Mouse (Mus musculus) liver, postnatal 0 days (tissue): Measurements from ENCODE around the gene Ppp4r3b. TPM values are rescaled to one million over a fixed set of nuclear protein-coding genes. Genes with fewer than 3 reads are reported as not detected.

ENCODE experiments used
- ATAC-seq: fragments of 200-750 bp; cut with Nextera tagmentation; 2 replicates; pipeline ENCODE4 v1.8.0; 2017; ENCODE audit warnings: mild to moderate bottlenecking, moderate library complexity
- DNase-seq: peaks from one replicate; pipeline ENCODE4 v3.0.0-alpha.2; 2016
- H3K27ac ChIP-seq: fragments of 300-500 bp; sonication (generic); 2 replicates; pipeline ENCODE4 v1.5.1; 2014; ENCODE audit warnings: antibody characterized with exemption, moderate library complexity, mild to moderate bottlenecking, low read depth
- H3K27me3 ChIP-seq: fragments of 300-500 bp; sonication (generic); 2 replicates; pipeline ENCODE4 v1.6.1; 2014; ENCODE audit warnings: low read length, control low read depth, mixed read lengths; ENCODE audit not compliant: insufficient read depth
- H3K36me3 ChIP-seq: fragments of 300-500 bp; sonication (generic); replicated peaks from 2 replicates; pipeline ENCODE4 v1.6.1; 2014; ENCODE audit warnings: mild to moderate bottlenecking, control low read depth, low read length, moderate library complexity, mixed read lengths; ENCODE audit not compliant: insufficient read depth
- H3K4me1 ChIP-seq: fragments of 300-500 bp; sonication (generic); 2 replicates; pipeline ENCODE4 v1.6.1; 2014; ENCODE audit warnings: antibody characterized with exemption, mild to moderate bottlenecking, control low read depth; ENCODE audit not compliant: insufficient read depth
- H3K4me2 ChIP-seq: fragments of 300-500 bp; sonication (generic); 2 replicates; pipeline ENCODE4 v1.6.1; 2014; ENCODE audit warnings: low read depth, mild to moderate bottlenecking, low read length, moderate library complexity, mixed read lengths
- H3K4me3 ChIP-seq: fragments of 300-500 bp; sonication (generic); 2 replicates; pipeline ENCODE4 v1.5.1; 2014; ENCODE audit warnings: low read depth, low read length
- H3K9ac ChIP-seq: fragments of 300-500 bp; sonication (generic); replicated peaks from 2 replicates; pipeline ENCODE4 v1.6.1; 2014; ENCODE audit warnings: mild to moderate bottlenecking, moderate library complexity
- H3K9me3 ChIP-seq: fragments of 300-500 bp; sonication (generic); 2 replicates; pipeline ENCODE4 v1.6.1; 2016; ENCODE audit warnings: mild to moderate bottlenecking, control low read depth, low read length, mixed read lengths
- CTCF ChIP-seq: sonication (generic); IDR thresholded peaks from 2 replicates; pipeline ENCODE4 v1.5.1; 2016; ENCODE audit warnings: antibody characterized with exemption, low read depth
- EP300 ChIP-seq: IDR thresholded peaks from 2 replicates; pipeline ENCODE4 v1.6.1; 2016; ENCODE audit warnings: antibody characterized with exemption, low read depth, mild to moderate bottlenecking
- WGBS: fragments of 180-500 bp; shearing (Covaris S2); extraction: QIAGEN DNeasy Blood & Tissue Kit; methylation state at CpG from one replicate; pipeline ENCODE4 v1.1.7; 2014; ENCODE audit not compliant: insufficient replicate concordance; 5-methylcytosine and 5-hydroxymethylcytosine counted together
- polyA plus RNA-seq: library from polyadenylated mRNA; unstranded; fragments of >200 nt; fragmentation: Nextera tagmentation; extraction: Ambion mirVana; gene quantifications from 2 replicates; pipeline ENCODE4 v1.2.1, GENCODE M21; 2015

Gene Ppp4r3b
- polyA plus RNA-seq, 1 experiment from 2014 or later = 30.9 TPM

GRCm38 (mm10) chr11:29188981-29189380, 16.3 kb downstream of the Ppp4r3b start:
- no peak overlapping the region for H3K27ac ChIP-seq
- no peak overlapping the region for H3K9ac ChIP-seq
- TF ChIP-seq EP300 (no peak), CTCF (no peak)
- H3K9me3 ChIP-seq = no peaks in the 10 kb centered on the region
- WGBS = 67% methylated on average over 2 of the region's 2 CpGs
- H3K4me1 ChIP-seq = peaks cover 2% of the 10 kb centered on the region; the same call in 1 of the 2 replicates
- peaks cover 38% of the 10 kb centered on the region for H3K36me3 ChIP-seq
- no peak overlapping the region for H3K4me2 ChIP-seq
- no peak for DNase-seq
- H3K27me3 ChIP-seq = no peaks in the 10 kb centered on the region
- ATAC-seq = no peak
- no peak overlapping the region for H3K4me3 ChIP-seq

GRCm38 (mm10) chr11:29203653-29204052, 31.0 kb downstream of the Ppp4r3b start:
- 82% methylated on average over 5 of the region's 5 CpGs for WGBS
- no peak overlapping the region for H3K4me3 ChIP-seq

GRCm38 (mm10) chr11:29209774-29210173, 37.1 kb downstream of the Ppp4r3b start:
- Histone ChIP-seq H3K27me3 (no peaks in the 10 kb centered on the region), H3K36me3 (peaks cover 50% of the 10 kb centered on the region), H3K4me1 (no peaks in the 10 kb centered on the region), H3K4me3 (no peak overlapping the region), H3K9me3 (no peaks in the 10 kb centered on the region), H3K9ac (no peak overlapping the region), H3K27ac (no peak overlapping the region), H3K4me2 (no peak overlapping the region)
- TF ChIP-seq CTCF (no peak), EP300 (no peak)
- DNase-seq (no peak), ATAC-seq (no peak)
- 82% methylated on average over 2 of the region's 2 CpGs for WGBS

More at GRCm38 (mm10) chr11:29203653-29204052, 31.0 kb downstream of the Ppp4r3b start:
- no peak overlapping the region for H3K4me2 ChIP-seq
- no peak overlapping the region for H3K27ac ChIP-seq
- no peaks in the 10 kb centered on the region for H3K4me1 ChIP-seq
- peaks cover 46% of the 10 kb centered on the region for H3K36me3 ChIP-seq
- H3K27me3 ChIP-seq = no peaks in the 10 kb centered on the region
- H3K9ac ChIP-seq = no peak overlapping the region
- no peak for TF ChIP-seq EP300
- TF ChIP-seq CTCF = peak; percentile 27
- ATAC-seq (no peak), DNase-seq (no peak)
- no peaks in the 10 kb centered on the region for H3K9me3 ChIP-seq

GRCm38 (mm10) chr11:29216196-29216595, 43.5 kb downstream of the Ppp4r3b start:
- TF ChIP-seq CTCF (no peak), EP300 (no peak)
- DNase-seq (no peak), ATAC-seq (no peak)

GRCm38 (mm10) chr11:29219055-29219454, 46.4 kb downstream of the Ppp4r3b start:
- Histone ChIP-seq H3K4me2 (no peak overlapping the region), H3K4me3 (no peak overlapping the region), H3K4me1 (no peaks in the 10 kb centered on the region), H3K9me3 (no peaks in the 10 kb centered on the region), H3K9ac (no peak overlapping the region), H3K27me3 (no peaks in the 10 kb centered on the region), H3K36me3 (peaks cover 66% of the 10 kb centered on the region), H3K27ac (no peak overlapping the region)
- no peak for ATAC-seq
- TF ChIP-seq CTCF (no peak), EP300 (no peak)
- DNase-seq = no peak

More at GRCm38 (mm10) chr11:29216196-29216595, 43.5 kb downstream of the Ppp4r3b start:
- Histone ChIP-seq H3K27me3 (no peaks in the 10 kb centered on the region), H3K9me3 (no peaks in the 10 kb centered on the region), H3K27ac (no peak overlapping the region), H3K4me2 (no peak overlapping the region), H3K4me3 (no peak overlapping the region), H3K9ac (no peak overlapping the region), H3K4me1 (no peaks in the 10 kb centered on the region), H3K36me3 (peaks cover 65% of the 10 kb centered on the region)
- 70% methylated on average over 2 of the region's 2 CpGs for WGBS

GRCm38 (mm10) chr11:29222310-29222709, 49.6 kb downstream of the Ppp4r3b start:
- Histone ChIP-seq H3K36me3 (peaks cover 66% of the 10 kb centered on the region), H3K4me3 (no peak overlapping the region), H3K9ac (no peak overlapping the region), H3K27ac (no peak overlapping the region), H3K4me1 (no peaks in the 10 kb centered on the region), H3K4me2 (no peak overlapping the region), H3K9me3 (no peaks in the 10 kb centered on the region), H3K27me3 (no peaks in the 10 kb centered on the region)
- 58% methylated on average over 5 of the region's 5 CpGs for WGBS
- no peak for TF ChIP-seq EP300
- TF ChIP-seq CTCF = no peak
- ATAC-seq (no peak), DNase-seq (no peak)

GRCm38 (mm10) chr11:29224754-29225153, 52.1 kb downstream of the Ppp4r3b start:
- Histone ChIP-seq H3K36me3 (peaks cover 61% of the 10 kb centered on the region), H3K27me3 (no peaks in the 10 kb centered on the region), H3K4me1 (no peaks in the 10 kb centered on the region), H3K4me3 (no peak overlapping the region), H3K27ac (no peak overlapping the region), H3K9me3 (no peaks in the 10 kb centered on the region), H3K9ac (no peak overlapping the region), H3K4me2 (no peak overlapping the region)
- no peak for ATAC-seq
- DNase-seq = no peak
- TF ChIP-seq CTCF = no peak
- no peak for TF ChIP-seq EP300
- whole genome bisulfite sequencing = 83% methylated on average over 2 of the region's 2 CpGs
